Mouse (Mus musculus) MEL (cell line): Measurements from ENCODE around the gene Pjvk. TPM values are rescaled to one million over a fixed set of nuclear protein-coding genes. Genes with fewer than 3 reads are reported as not detected.

Source experiments
- DNase-seq: peaks from one replicate; pipeline ENCODE4 v3.0.0; 2011; ENCODE audit warnings: low read depth, low spot score
- H3K27ac ChIP-seq: 2 replicates; pipeline ENCODE4 v1.5.1; 2012; ENCODE audit warnings: low read depth, mild to moderate bottlenecking, control low read depth, low read length, moderate library complexity; ENCODE audit not compliant: control insufficient read depth
- H3K27me3 ChIP-seq, 2 experiments: fragments of 150-350 bp in 1 of 2; sonication (generic) in 1 of 2; 2 replicates each; pipeline ENCODE4 v1.6.1; 2012; ENCODE audit warnings: low read length in 2 of 2, mild to moderate bottlenecking in 2 of 2, improper control_type of control experiment in 1 of 2, moderate library complexity in 1 of 2; ENCODE audit not compliant: insufficient read depth in 2 of 2, control insufficient read depth in 1 of 2
- H3K36me3 ChIP-seq, 2 experiments: 2 replicates each; pipeline ENCODE4 v1.6.1; 2012 to 2014; ENCODE audit warnings: low read length in 2 of 2, improper control_type of control experiment in 1 of 2, inconsistent platforms in 1 of 2, mild to moderate bottlenecking in 1 of 2; ENCODE audit not compliant: insufficient read depth in 2 of 2, control insufficient read depth in 1 of 2
- H3K4me1 ChIP-seq, 2 experiments: fragments of 150-350 bp in 1 of 2; sonication (generic) in 1 of 2; 2 replicates each; pipeline ENCODE4 v1.6.1; 2012; ENCODE audit warnings: low read length in 2 of 2, improper control_type of control experiment in 1 of 2, mild to moderate bottlenecking in 1 of 2; ENCODE audit not compliant: insufficient read depth in 2 of 2, control insufficient read depth in 1 of 2
- H3K4me3 ChIP-seq, 2 experiments: fragments of 150-350 bp in 1 of 2; sonication (generic) in 1 of 2; 2 replicates each; pipeline ENCODE4 v1.5.1; 2012; ENCODE audit warnings: low read depth in 2 of 2, low read length in 2 of 2, mild to moderate bottlenecking in 2 of 2, moderate library complexity in 2 of 2, control low read depth in 1 of 2, improper control_type of control experiment in 1 of 2; ENCODE audit not compliant: control insufficient read depth in 1 of 2, insufficient read depth in 1 of 2
- H3K79me2 ChIP-seq: 2 replicates; pipeline ENCODE4 v1.6.1; 2012; ENCODE audit warnings: mild to moderate bottlenecking, low read length, moderate library complexity; ENCODE audit not compliant: control insufficient read depth, poor library complexity, insufficient read depth
- H3K9ac ChIP-seq: 2 replicates; pipeline ENCODE4 v1.6.1; 2012; ENCODE audit warnings: low read depth, mild to moderate bottlenecking, control low read depth, low read length, moderate library complexity; ENCODE audit not compliant: control insufficient read depth, poor library complexity, severe bottlenecking
- H3K9me3 ChIP-seq: fragments of 150-350 bp; sonication (generic); replicated peaks from 2 replicates; pipeline ENCODE4 v1.6.1; 2012; ENCODE audit warnings: mild to moderate bottlenecking, low read length, improper control_type of control experiment, moderate library complexity; ENCODE audit not compliant: insufficient read depth
- BHLHE40 ChIP-seq: IDR thresholded peaks from 2 replicates; pipeline ENCODE4 v1.6.1; 2012; ENCODE audit warnings: low read depth, mild to moderate bottlenecking, inconsistent platforms, low read length, improper control_type of control experiment, borderline replicate concordance
- CHD2 ChIP-seq: IDR thresholded peaks from 2 replicates; pipeline ENCODE4 v1.6.1; 2011; ENCODE audit warnings: low read length, improper control_type of control experiment
- CTCF ChIP-seq, 3 experiments: IDR thresholded peaks in 2 of 3; conservative IDR thresholded peaks in 1 of 3; 2 replicates each; pipeline ENCODE4 v1.5.1; 2011 to 2012; ENCODE audit warnings: low read length in 3 of 3, low read depth in 2 of 3, mild to moderate bottlenecking in 2 of 3, improper control_type of control experiment in 1 of 3, inconsistent platforms in 1 of 3, mixed read lengths in 1 of 3, moderate library complexity in 1 of 3; ENCODE audit not compliant: control insufficient read depth in 1 of 3, insufficient read depth in 1 of 3, poor library complexity in 1 of 3, severe bottlenecking in 1 of 3
- E2F4 ChIP-seq: IDR thresholded peaks from 2 replicates; pipeline ENCODE4 v1.6.1; 2011; ENCODE audit warnings: low read depth, low read length, improper control_type of control experiment, borderline replicate concordance
- ETS1 ChIP-seq: IDR thresholded peaks from 2 replicates; pipeline ENCODE4 v1.6.1; 2012; ENCODE audit warnings: low read depth, mild to moderate bottlenecking, inconsistent platforms, low read length, improper control_type of control experiment, moderate library complexity
- GABPA ChIP-seq: IDR thresholded peaks from 2 replicates; pipeline ENCODE4 v1.6.1; 2012; ENCODE audit warnings: low read depth, mild to moderate bottlenecking, inconsistent platforms, low read length, improper control_type of control experiment, moderate library complexity
- HCFC1 ChIP-seq: IDR thresholded peaks from 2 replicates; pipeline ENCODE4 v1.6.1; 2012; ENCODE audit warnings: low read depth, mild to moderate bottlenecking, inconsistent platforms, low read length, improper control_type of control experiment, moderate library complexity
- JUND ChIP-seq: IDR thresholded peaks from 2 replicates; pipeline ENCODE4 v1.6.1; 2011; ENCODE audit warnings: low read depth, mild to moderate bottlenecking, improper control_type of control experiment, low read length
- KAT2A ChIP-seq: conservative IDR thresholded peaks from 2 replicates; pipeline ENCODE4 v1.6.1; 2012; ENCODE audit warnings: low read depth, low read length, improper control_type of control experiment, inconsistent platforms
- MAFK ChIP-seq: IDR thresholded peaks from 2 replicates; pipeline ENCODE4 v1.6.1; 2011; ENCODE audit warnings: low read depth, mild to moderate bottlenecking, low read length, improper control_type of control experiment, borderline replicate concordance
- MXI1 ChIP-seq: IDR thresholded peaks from 2 replicates; pipeline ENCODE4 v1.6.1; 2011; ENCODE audit warnings: mild to moderate bottlenecking, low read depth, low read length, improper control_type of control experiment
- MYC ChIP-seq: IDR thresholded peaks from 2 replicates; pipeline ENCODE4 v1.6.1; 2011; ENCODE audit warnings: low read depth, mild to moderate bottlenecking, low read length, improper control_type of control experiment, moderate library complexity
- NELFE ChIP-seq: IDR thresholded peaks from 2 replicates; pipeline ENCODE4 v1.6.1; 2011; ENCODE audit warnings: low read depth, low read length, improper control_type of control experiment
- POLR2AphosphoS2 ChIP-seq: IDR thresholded peaks from 2 replicates; pipeline ENCODE4 v1.6.1; 2011; ENCODE audit warnings: low read length, improper control_type of control experiment
- RAD21 ChIP-seq: IDR thresholded peaks from 2 replicates; pipeline ENCODE4 v1.6.1; 2011; ENCODE audit warnings: mild to moderate bottlenecking, low read depth, low read length, improper control_type of control experiment
- RCOR1 ChIP-seq: IDR thresholded peaks from 2 replicates; pipeline ENCODE4 v1.6.1; 2012; ENCODE audit warnings: low read depth, mild to moderate bottlenecking, inconsistent platforms, low read length, improper control_type of control experiment
- SIN3A ChIP-seq: IDR thresholded peaks from 2 replicates; pipeline ENCODE4 v1.6.1; 2012; ENCODE audit warnings: low read length, improper control_type of control experiment, inconsistent platforms
- TAL1 ChIP-seq: IDR thresholded peaks from 2 replicates; pipeline ENCODE4 v1.6.1; 2012; ENCODE audit warnings: mild to moderate bottlenecking, inconsistent platforms, low read length, moderate library complexity, mixed read lengths
- TBP ChIP-seq: IDR thresholded peaks from 2 replicates; pipeline ENCODE4 v1.8.0; 2011; ENCODE audit warnings: low read depth, low read length, improper control_type of control experiment
- TCF12 ChIP-seq: IDR thresholded peaks from 2 replicates; pipeline ENCODE4 v1.6.1; 2014; ENCODE audit warnings: low read depth, mild to moderate bottlenecking, inconsistent platforms, low read length, improper control_type of control experiment, moderate library complexity
- UBTF ChIP-seq: IDR thresholded peaks from 2 replicates; pipeline ENCODE4 v1.6.1; 2012; ENCODE audit warnings: low read depth, mild to moderate bottlenecking, inconsistent platforms, low read length, improper control_type of control experiment, moderate library complexity, borderline replicate concordance; ENCODE audit not compliant: insufficient read depth
- ZKSCAN1 ChIP-seq: IDR thresholded peaks from 2 replicates; pipeline ENCODE4 v1.6.1; 2012; ENCODE audit warnings: low read depth, mild to moderate bottlenecking, inconsistent platforms, low read length, improper control_type of control experiment, moderate library complexity
- ZMIZ1 ChIP-seq: IDR thresholded peaks from 2 replicates; pipeline ENCODE4 v1.6.1; 2012; ENCODE audit warnings: low read depth, mild to moderate bottlenecking, inconsistent platforms, low read length, improper control_type of control experiment, moderate library complexity
- ZNF384 ChIP-seq: IDR thresholded peaks from 2 replicates; pipeline ENCODE4 v1.6.1; 2012; ENCODE audit warnings: low read depth, mild to moderate bottlenecking, inconsistent platforms, low read length, improper control_type of control experiment
- polyA plus RNA-seq, 2 experiments: library from polyadenylated mRNA; stranded (reverse) in 1 of 2; unstranded in 1 of 2; fragments of >175 nt in 1 of 2; fragments of >200 nt in 1 of 2; gene quantifications; 2 replicates each; pipeline versions ENCODE4 v1.2.1 to v1.2.4; 2012; ENCODE audit warnings: low replicate concordance in 2 of 2, low read depth in 1 of 2; ENCODE audit not compliant: insufficient read length in 2 of 2, insufficient read depth in 1 of 2, missing spikeins in 1 of 2
- total RNA-seq: library from RNA; depleted of rRNA; stranded (reverse); fragments of 300-350 nt; gene quantifications from 2 replicates; pipeline ENCODE4 v1.2.3, GENCODE M21; 2012

Pjvk gene
- total and polyA plus RNA-seq, 3 experiments, result 0.07 TPM; not detected in 2

- no peaks in the 10 kb centered on the region for H3K79me2 ChIP-seq
- H3K27ac ChIP-seq, result no peak overlapping the region
Measured at GRCm38 (mm10) chr2:76602256-76602655, 46.0 kb upstream of the Pjvk start.

GRCm38 (mm10) chr2:76606704-76607103 lies 41.6 kb upstream of the Pjvk start:
- Histone ChIP-seq H3K9me3 (no peaks in the 10 kb centered on the region), H3K27me3 (no peaks in the 10 kb centered on the region), H3K27ac (no peak overlapping the region), H3K79me2 (no peaks in the 10 kb centered on the region), H3K9ac (no peak overlapping the region), H3K4me3 (no peak overlapping the region), H3K4me1 (peaks cover 0 to 6% of the 10 kb centered on the region in 2 experiments; a peak in 2 of 4 replicates), H3K36me3 (peaks cover 0 to 6% of the 10 kb centered on the region in 2 experiments; a peak in 2 of 4 replicates)
- no peak for DNase-seq
- TF ChIP-seq MYC, result no peak
- no peak for TF ChIP-seq ZNF384
- TF ChIP-seq ZKSCAN1, result no peak
- TF ChIP-seq UBTF, result no peak
- TF ChIP-seq KAT2A, result no peak
- TF ChIP-seq JUND, result no peak
- no peak for TF ChIP-seq CTCF (IDR thresholded peaks at IDR 0.05 in 2 of 3, conservative IDR thresholded peaks at IDR 0.05 in 1 of 3; ENCODE audit: control insufficient read depth in 1 of 3, insufficient read depth in 1 of 3, low read depth in 2 of 3, low read length in 3 of 3, poor library complexity in 1 of 3, severe bottlenecking in 1 of 3)
- no peak for TF ChIP-seq SIN3A
- TF ChIP-seq HCFC1, result no peak

More at GRCm38 (mm10) chr2:76602256-76602655, 46.0 kb upstream of the Pjvk start:
- Histone ChIP-seq H3K4me1 (no peaks in the 10 kb centered on the region), H3K27me3 (no peaks in the 10 kb centered on the region), H3K9me3 (no peaks in the 10 kb centered on the region), H3K9ac (no peak overlapping the region), H3K4me3 (no peak overlapping the region), H3K36me3 (no peaks in the 10 kb centered on the region)
- no peak for DNase-seq
- TF ChIP-seq RCOR1 (no peak), RAD21 (no peak), KAT2A (no peak), POLR2AphosphoS2 (no peak), TCF12 (no peak), E2F4 (no peak), ZMIZ1 (no peak), GABPA (no peak), SIN3A (no peak), NELFE (no peak), BHLHE40 (no peak), MXI1 (no peak), MAFK (no peak), ETS1 (no peak), TBP (no peak), CHD2 (no peak), TAL1 (no peak)
